Mouse (Mus musculus): Measurements from ENCODE around the gene Slc29a3. TPM values are rescaled to one million over a fixed set of nuclear protein-coding genes. Genes with fewer than 3 reads are reported as not detected.

Slc29a3 gene
- polyA plus RNA-seq, 1 experiment: 8.5 TPM

- TF ChIP-seq CTCF (IDR thresholded peaks at IDR 0.05; ENCODE audit: control insufficient read depth, insufficient read depth, low read length): no peak
- no peak for TF ChIP-seq POLR2A (IDR thresholded peaks at IDR 0.05; ENCODE audit: borderline replicate concordance, control insufficient read depth, low read depth, low read length)
- no peak overlapping the region for H3K27ac ChIP-seq (ENCODE audit: control insufficient read depth, insufficient read depth, low read depth, low read length, poor library complexity)
- 73% methylated on average over 4 of the region's 4 CpGs for WGBS
- H3K4me1 ChIP-seq (ENCODE audit: control insufficient read depth, insufficient read depth, low read length): peaks cover 1% of the 10 kb centered on the region
- H3K4me3 ChIP-seq (replicated peaks; ENCODE audit: control insufficient read depth, low read depth, low read length): no peak overlapping the region
These were observed 63.2 kb downstream of the Slc29a3 start for GRCm38 (mm10) chr10:60689396-60689795.

- H3K27ac ChIP-seq (ENCODE audit: control insufficient read depth, insufficient read depth, low read depth, low read length, poor library complexity): no peak overlapping the region; the same call in 1 of the 2 replicates
- no peak overlapping the region for H3K4me3 ChIP-seq (replicated peaks; ENCODE audit: control insufficient read depth, low read depth, low read length)
- peaks cover 1% of the 10 kb centered on the region for H3K4me1 ChIP-seq (ENCODE audit: control insufficient read depth, insufficient read depth, low read length)
- under 1% methylated on average over 76 of the region's 76 CpGs for WGBS
- TF ChIP-seq CTCF (IDR thresholded peaks at IDR 0.05; ENCODE audit: control insufficient read depth, insufficient read depth, low read length) (0 out of 2 replicates have a peak, but pooled peaks have one; percentile 28), POLR2A (IDR thresholded peaks at IDR 0.05; ENCODE audit: borderline replicate concordance, control insufficient read depth, low read depth, low read length) (no peak)
These were observed 65.4 kb downstream of the Slc29a3 start for GRCm38 (mm10) chr10:60687011-60687776.

GRCm38 (mm10) chr10:60686641-60686975 lies 66.0 kb downstream of the Slc29a3 start:
- Histone ChIP-seq H3K4me3 (replicated peaks; ENCODE audit: control insufficient read depth, low read depth, low read length) (no peak overlapping the region), H3K27ac (ENCODE audit: control insufficient read depth, insufficient read depth, low read depth, low read length, poor library complexity) (no peak overlapping the region), H3K4me1 (ENCODE audit: control insufficient read depth, insufficient read depth, low read length) (peaks cover 1% of the 10 kb centered on the region)
- under 1% methylated on average over 37 of the region's 37 CpGs for WGBS
- TF ChIP-seq POLR2A (IDR thresholded peaks at IDR 0.05; ENCODE audit: borderline replicate concordance, control insufficient read depth, low read depth, low read length) (no peak), CTCF (IDR thresholded peaks at IDR 0.05; ENCODE audit: control insufficient read depth, insufficient read depth, low read length) (no peak)

GRCm38 (mm10) chr10:60685764-60686640 lies 66.6 kb downstream of the Slc29a3 start:
- Histone ChIP-seq H3K27ac (ENCODE audit: control insufficient read depth, insufficient read depth, low read depth, low read length, poor library complexity) (no peak overlapping the region), H3K4me3 (replicated peaks; ENCODE audit: control insufficient read depth, low read depth, low read length) (no peak overlapping the region), H3K4me1 (ENCODE audit: control insufficient read depth, insufficient read depth, low read length) (peaks cover 1% of the 10 kb centered on the region)
- TF ChIP-seq CTCF (IDR thresholded peaks at IDR 0.05; ENCODE audit: control insufficient read depth, insufficient read depth, low read length): no peak
- no peak for TF ChIP-seq POLR2A (IDR thresholded peaks at IDR 0.05; ENCODE audit: borderline replicate concordance, control insufficient read depth, low read depth, low read length)
- WGBS: 14% methylated on average over 50 of the region's 50 CpGs

GRCm38 (mm10) chr10:60678926-60679325 lies 73.7 kb downstream of the Slc29a3 start:
- Histone ChIP-seq H3K27ac (ENCODE audit: control insufficient read depth, insufficient read depth, low read depth, low read length, poor library complexity) (no peak overlapping the region), H3K4me3 (replicated peaks; ENCODE audit: control insufficient read depth, low read depth, low read length) (no peak overlapping the region), H3K4me1 (ENCODE audit: control insufficient read depth, insufficient read depth, low read length) (no peaks in the 10 kb centered on the region)
- no peak for TF ChIP-seq POLR2A (IDR thresholded peaks at IDR 0.05; ENCODE audit: borderline replicate concordance, control insufficient read depth, low read depth, low read length)
- TF ChIP-seq CTCF (IDR thresholded peaks at IDR 0.05; ENCODE audit: control insufficient read depth, insufficient read depth, low read length): no peak
- 86% methylated on average over 3 of the region's 3 CpGs for WGBS

GRCm38 (mm10) chr10:60677319-60677718 lies 75.3 kb downstream of the Slc29a3 start:
- WGBS: 77% methylated on average over 4 of the region's 4 CpGs
- TF ChIP-seq POLR2A (IDR thresholded peaks at IDR 0.05; ENCODE audit: borderline replicate concordance, control insufficient read depth, low read depth, low read length) (no peak), CTCF (IDR thresholded peaks at IDR 0.05; ENCODE audit: control insufficient read depth, insufficient read depth, low read length) (no peak)
- Histone ChIP-seq H3K27ac (ENCODE audit: control insufficient read depth, insufficient read depth, low read depth, low read length, poor library complexity) (no peak overlapping the region), H3K4me3 (replicated peaks; ENCODE audit: control insufficient read depth, low read depth, low read length) (no peak overlapping the region), H3K4me1 (ENCODE audit: control insufficient read depth, insufficient read depth, low read length) (no peaks in the 10 kb centered on the region)

GRCm38 (mm10) chr10:60670166-60670565 lies 82.4 kb downstream of the Slc29a3 start:
- Histone ChIP-seq H3K4me3 (replicated peaks; ENCODE audit: control insufficient read depth, low read depth, low read length) (no peak overlapping the region), H3K27ac (ENCODE audit: control insufficient read depth, insufficient read depth, low read depth, low read length, poor library complexity) (no peak overlapping the region), H3K4me1 (ENCODE audit: control insufficient read depth, insufficient read depth, low read length) (0 out of 2 replicates have a peak, but pooled peaks cover 1% of the 10 kb centered on the region)
- no peak for TF ChIP-seq POLR2A (IDR thresholded peaks at IDR 0.05; ENCODE audit: borderline replicate concordance, control insufficient read depth, low read depth, low read length)
- TF ChIP-seq CTCF (IDR thresholded peaks at IDR 0.05; ENCODE audit: control insufficient read depth, insufficient read depth, low read length): no peak
- WGBS: 23% methylated on average over 8 of the region's 8 CpGs

GRCm38 (mm10) chr10:60668591-60668990 lies 84.0 kb downstream of the Slc29a3 start:
- WGBS: 84% methylated on average over 3 of the region's 3 CpGs
- Histone ChIP-seq H3K4me1 (ENCODE audit: control insufficient read depth, insufficient read depth, low read length) (0 out of 2 replicates have a peak, but pooled peaks cover 1% of the 10 kb centered on the region), H3K27ac (ENCODE audit: control insufficient read depth, insufficient read depth, low read depth, low read length, poor library complexity) (no peak overlapping the region), H3K4me3 (replicated peaks; ENCODE audit: control insufficient read depth, low read depth, low read length) (no peak overlapping the region)
- TF ChIP-seq POLR2A (IDR thresholded peaks at IDR 0.05; ENCODE audit: borderline replicate concordance, control insufficient read depth, low read depth, low read length) (no peak), CTCF (IDR thresholded peaks at IDR 0.05; ENCODE audit: control insufficient read depth, insufficient read depth, low read length) (no peak)

Other genes starting within 250 kb of the Slc29a3 start
- gene Cdh23, start 56.3 kb downstream of the Slc29a3 start, polyA plus RNA-seq (2011; ENCODE audit: insufficient read depth, insufficient read length, low replicate concordance, missing spikeins): 1.0 and 1.8 TPM in 2 replicates
- 0.84 and 1.1 TPM in 2 replicates for gene Unc5b, start 78.8 kb upstream of the Slc29a3 start, polyA plus RNA-seq (2011; ENCODE audit: insufficient read depth, insufficient read length, low replicate concordance, missing spikeins)